Mouse (Mus musculus) forebrain, embryonic 12.5 days (tissue): ENCODE data around the gene Shank2. TPM values are rescaled to one million over a fixed set of nuclear protein-coding genes. Genes with fewer than 3 reads are reported as not detected.

Source experiments
- ATAC-seq: fragments of 200-750 bp; cut with Nextera tagmentation; 2 replicates; pipeline ENCODE4 v1.8.0; 2017; ENCODE audit warnings: moderate TSS enrichment; ENCODE audit not compliant: low FRiP score
- H3K27ac ChIP-seq: fragments of 300-500 bp; sonication (generic); 2 replicates; pipeline ENCODE4 v1.5.1; 2016; ENCODE audit warnings: mild to moderate bottlenecking
- H3K27me3 ChIP-seq: fragments of 300-500 bp; sonication (generic); 2 replicates; pipeline ENCODE4 v1.6.1; 2016; ENCODE audit warnings: mild to moderate bottlenecking
- H3K36me3 ChIP-seq: fragments of 300-500 bp; sonication (generic); replicated peaks from 2 replicates; pipeline ENCODE4 v1.6.1; 2016; ENCODE audit warnings: mild to moderate bottlenecking
- H3K4me1 ChIP-seq: fragments of 300-500 bp; sonication (generic); 2 replicates; pipeline ENCODE4 v1.6.1; 2016
- H3K4me2 ChIP-seq: fragments of 300-500 bp; sonication (generic); 2 replicates; pipeline ENCODE4 v1.6.1; 2016; ENCODE audit warnings: mild to moderate bottlenecking, moderate library complexity
- H3K4me3 ChIP-seq: fragments of 300-500 bp; sonication (generic); replicated peaks from 2 replicates; pipeline ENCODE4 v1.5.1; 2016; ENCODE audit warnings: mild to moderate bottlenecking
- H3K9ac ChIP-seq: fragments of 300-500 bp; sonication (generic); 2 replicates; pipeline ENCODE4 v1.6.1; 2016; ENCODE audit warnings: mild to moderate bottlenecking
- H3K9me3 ChIP-seq: fragments of 300-500 bp; sonication (generic); 2 replicates; pipeline ENCODE4 v1.6.1; 2016
- WGBS: fragments of 180-500 bp; shearing (Covaris S2); methylation state at CpG from one replicate; pipeline ENCODE4 v1.1.7; 2016; 5-methylcytosine and 5-hydroxymethylcytosine counted together
- polyA plus RNA-seq: library from polyadenylated mRNA; unstranded; fragments of >200 nt; fragmentation: Nextera tagmentation; extraction: Ambion mirVana; gene quantifications from 2 replicates; pipeline ENCODE4 v1.2.1, GENCODE M21; 2016

Shank2 gene
- polyA plus RNA-seq, 1 experiment from 2014 or later, result 3.0 TPM

DNA sequence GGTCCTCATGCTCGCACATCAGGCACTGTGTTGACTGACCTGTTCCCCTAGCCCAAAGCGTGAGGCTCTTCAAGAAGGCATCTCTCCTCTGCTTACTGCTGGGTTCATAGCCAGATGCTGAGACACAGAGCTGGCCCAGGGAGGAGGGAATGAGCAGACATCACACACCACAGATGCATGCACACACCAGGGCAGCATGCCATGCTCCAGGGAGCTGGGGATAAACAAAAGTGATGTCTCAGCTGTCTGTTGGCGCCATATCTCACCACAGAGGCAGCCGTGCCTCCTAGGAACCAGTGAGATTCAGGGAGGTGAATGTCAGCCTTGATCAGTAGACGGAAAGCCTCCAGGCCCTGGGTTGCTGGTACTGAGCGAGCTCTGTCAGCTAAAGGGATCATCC lies 242.5 kb downstream of the Shank2 start:
- 90% methylated on average over 6 of the region's 6 CpGs for WGBS
- Histone ChIP-seq H3K27ac (no peak overlapping the region), H3K9me3 (no peaks in the 10 kb centered on the region), H3K36me3 (no peaks in the 10 kb centered on the region), H3K27me3 (no peaks in the 10 kb centered on the region), H3K9ac (no peak overlapping the region), H3K4me3 (no peak overlapping the region), H3K4me1 (peaks cover 22% of the 10 kb centered on the region), H3K4me2 (no peak overlapping the region)
- no peak for ATAC-seq

DNA sequence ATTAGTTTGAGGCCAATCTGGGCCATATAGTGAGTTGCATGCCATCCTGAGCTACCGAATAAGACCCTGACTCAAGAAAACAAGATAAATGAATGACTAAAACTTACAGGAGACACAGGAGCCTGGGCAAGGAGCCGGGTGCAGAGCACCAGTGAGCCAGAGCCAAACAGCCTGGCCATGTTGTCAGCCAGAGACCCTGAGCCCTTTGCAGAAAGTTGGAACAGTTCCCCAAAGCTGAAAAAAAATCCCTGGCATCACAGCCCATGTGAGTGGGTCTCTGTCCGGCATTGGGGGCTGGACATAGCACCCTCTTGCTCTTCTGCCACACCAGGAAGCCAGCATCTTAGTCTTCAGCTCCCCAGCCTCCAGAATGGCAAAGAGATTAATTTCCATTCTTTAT lies 244.5 kb downstream of the Shank2 start:
- Histone ChIP-seq H3K27ac (no peak overlapping the region), H3K9ac (no peak overlapping the region), H3K4me3 (no peak overlapping the region), H3K4me1 (peaks cover 2% of the 10 kb centered on the region), H3K9me3 (no peaks in the 10 kb centered on the region), H3K4me2 (no peak overlapping the region), H3K27me3 (no peaks in the 10 kb centered on the region), H3K36me3 (no peaks in the 10 kb centered on the region)
- ATAC-seq, result no peak
- 88% methylated on average over 3 of the region's 3 CpGs for WGBS

- Histone ChIP-seq H3K4me3 (no peak overlapping the region), H3K4me2 (no peak overlapping the region), H3K27ac (no peak overlapping the region), H3K9me3 (no peaks in the 10 kb centered on the region), H3K27me3 (no peaks in the 10 kb centered on the region), H3K36me3 (no peaks in the 10 kb centered on the region), H3K4me1 (no peaks in the 10 kb centered on the region; the same call in 1 of the 2 replicates), H3K9ac (no peak overlapping the region)
- no peak for ATAC-seq
- 45% methylated on average over 2 of the region's 2 CpGs for WGBS
Measured at GRCm38 (mm10) chr7:144248686-144249422, 247.1 kb downstream of the Shank2 start.

GRCm38 (mm10) chr7:144250791-144251190 lies 249.1 kb downstream of the Shank2 start:
- 73% methylated on average over 4 of the region's 4 CpGs for WGBS
- Histone ChIP-seq H3K4me2 (no peak overlapping the region), H3K4me1 (peaks cover 11% of the 10 kb centered on the region), H3K27ac (no peak overlapping the region), H3K36me3 (no peaks in the 10 kb centered on the region), H3K9me3 (no peaks in the 10 kb centered on the region), H3K9ac (no peak overlapping the region), H3K4me3 (no peak overlapping the region), H3K27me3 (no peaks in the 10 kb centered on the region; the same call in 1 of the 2 replicates)
- no peak for ATAC-seq

DNA sequence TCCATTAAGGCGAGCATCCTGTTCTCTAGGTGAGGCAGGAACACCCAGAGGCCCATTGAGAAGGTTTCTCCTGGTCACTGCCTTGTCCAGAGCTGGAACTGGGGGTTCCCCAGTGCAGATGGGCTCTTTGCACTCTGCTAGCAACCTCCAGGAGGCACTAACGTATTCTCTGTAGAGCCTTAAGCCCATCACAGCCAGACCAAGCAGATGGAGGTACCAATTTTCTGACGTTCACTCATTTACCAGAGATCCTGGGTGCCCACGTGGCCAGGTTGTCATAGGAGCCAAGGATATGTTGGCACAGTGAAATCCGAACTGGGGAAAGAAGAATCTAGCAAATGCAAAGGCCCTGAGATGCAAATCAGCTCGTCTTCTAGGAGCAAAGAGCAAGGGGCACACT lies 249.5 kb downstream of the Shank2 start:
- Histone ChIP-seq H3K4me1 (peaks cover 12% of the 10 kb centered on the region), H3K36me3 (no peaks in the 10 kb centered on the region), H3K9me3 (no peaks in the 10 kb centered on the region), H3K27ac (no peak overlapping the region), H3K4me2 (no peak overlapping the region), H3K4me3 (no peak overlapping the region), H3K27me3 (no peaks in the 10 kb centered on the region; the same call in 1 of the 2 replicates), H3K9ac (no peak overlapping the region)
- no peak for ATAC-seq
- WGBS, result 61% methylated on average over 6 of the region's 6 CpGs

DNA sequence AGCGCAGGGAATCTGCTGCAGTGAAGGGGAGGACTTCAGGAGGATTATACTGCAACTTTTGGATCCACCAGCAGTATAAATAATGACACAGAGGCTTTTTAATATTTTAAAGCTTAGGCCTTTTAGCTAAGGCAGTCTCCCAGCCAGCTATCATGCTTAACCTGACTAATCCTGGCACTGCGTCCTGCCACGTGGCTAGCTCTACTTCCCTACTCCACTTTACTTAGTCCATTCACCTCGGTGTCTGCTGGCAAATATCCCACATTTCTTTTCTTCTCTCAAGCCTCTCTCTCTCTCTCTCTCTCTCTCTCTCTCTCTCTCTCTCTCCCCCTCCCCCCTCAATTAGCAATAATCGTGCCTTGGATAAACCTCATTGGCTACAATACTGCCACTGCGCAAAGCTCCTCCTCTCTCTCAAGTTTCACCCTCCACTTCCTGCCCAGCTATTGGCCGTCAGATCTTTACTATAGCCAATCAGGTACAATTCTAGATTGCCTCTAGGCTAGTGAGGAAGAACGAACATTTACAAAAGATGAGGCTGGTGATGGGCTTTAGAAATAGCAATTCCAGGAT lies 253.0 kb downstream of the Shank2 start:
- peak; percentile 72; the same call in 1 of the 2 replicates for ATAC-seq
- Histone ChIP-seq H3K9ac (no peak overlapping the region), H3K9me3 (no peaks in the 10 kb centered on the region), H3K4me1 (peaks cover 20% of the 10 kb centered on the region), H3K27ac (no peak overlapping the region), H3K4me2 (peak overlapping the region; percentile 17; the same call in 1 of the 2 replicates), H3K4me3 (no peak overlapping the region), H3K27me3 (no peaks in the 10 kb centered on the region; the same call in 1 of the 2 replicates), H3K36me3 (no peaks in the 10 kb centered on the region)
- 35% methylated on average over 8 of the region's 8 CpGs for WGBS

- H3K4me1 ChIP-seq, result peaks cover 20% of the 10 kb centered on the region
- H3K4me3 ChIP-seq, result no peak overlapping the region
- H3K9me3 ChIP-seq, result no peaks in the 10 kb centered on the region
- H3K36me3 ChIP-seq, result no peaks in the 10 kb centered on the region
- no peak overlapping the region for H3K9ac ChIP-seq
- no peaks in the 10 kb centered on the region; the same call in 1 of the 2 replicates for H3K27me3 ChIP-seq
- H3K4me2 ChIP-seq, result no peak overlapping the region
- no peak overlapping the region for H3K27ac ChIP-seq
- WGBS, result 78% methylated on average over 7 of the region's 7 CpGs
- ATAC-seq, result no peak
Measured at GRCm38 (mm10) chr7:144257821-144258220, 256.1 kb downstream of the Shank2 start.

DNA sequence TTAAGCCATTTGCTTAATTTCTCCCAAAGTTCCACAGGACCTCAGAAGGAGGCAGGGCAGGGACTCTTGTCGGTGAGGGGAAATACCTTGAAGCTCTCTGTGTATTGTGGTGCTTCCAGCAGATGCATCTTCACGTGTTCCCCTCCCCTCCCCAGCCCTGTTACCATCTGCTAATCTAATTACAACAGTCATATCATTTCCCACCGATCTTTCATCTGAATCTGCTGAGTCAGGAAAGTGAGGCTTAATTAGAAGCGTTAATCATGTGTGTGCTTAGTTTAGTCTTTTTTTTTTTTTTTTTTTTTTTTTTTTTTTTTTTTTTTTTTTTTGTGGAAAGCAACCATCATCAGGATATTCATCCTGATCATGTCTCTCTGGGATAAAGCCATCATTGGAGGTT lies 256.6 kb downstream of the Shank2 start:
- ATAC-seq, result no peak
- Histone ChIP-seq H3K27ac (no peak overlapping the region), H3K4me1 (peaks cover 20% of the 10 kb centered on the region), H3K9me3 (no peaks in the 10 kb centered on the region), H3K4me3 (no peak overlapping the region), H3K4me2 (no peak overlapping the region), H3K9ac (no peak overlapping the region), H3K36me3 (no peaks in the 10 kb centered on the region), H3K27me3 (no peaks in the 10 kb centered on the region; the same call in 1 of the 2 replicates)
- 59% methylated on average over 4 of the region's 4 CpGs for WGBS

- WGBS, result 81% methylated on average over 6 of the region's 6 CpGs
- peaks cover 5% of the 10 kb centered on the region; the same call in 1 of the 2 replicates for H3K4me1 ChIP-seq
- no peak overlapping the region for H3K4me3 ChIP-seq
- no peak overlapping the region for H3K27ac ChIP-seq
- no peaks in the 10 kb centered on the region for H3K36me3 ChIP-seq
- 0 out of 2 replicates have a peak, but pooled peaks cover 3% of the 10 kb centered on the region for H3K27me3 ChIP-seq
- no peak for ATAC-seq
- no peaks in the 10 kb centered on the region for H3K9me3 ChIP-seq
- no peak overlapping the region for H3K4me2 ChIP-seq
- no peak overlapping the region for H3K9ac ChIP-seq
Measured at GRCm38 (mm10) chr7:144262666-144263065, 260.9 kb downstream of the Shank2 start.

DNA sequence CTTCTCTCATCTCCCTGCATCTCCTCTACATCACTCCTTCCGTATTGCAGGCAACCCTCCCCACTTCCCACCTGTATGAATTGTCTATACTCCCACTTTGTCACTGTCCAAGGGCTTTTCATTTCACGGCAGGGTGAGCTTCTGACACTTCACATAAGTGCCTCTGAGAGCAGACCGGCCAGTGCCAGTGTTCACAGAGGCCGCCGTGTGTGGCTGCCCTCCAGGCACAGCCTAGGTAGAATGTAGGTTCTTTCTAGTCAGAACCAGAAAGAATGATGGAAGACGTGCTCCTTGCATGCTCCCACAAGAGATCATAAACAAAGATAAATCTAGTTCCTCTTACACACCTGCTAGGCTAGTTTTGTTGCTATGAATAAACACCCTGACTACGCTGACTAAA lies 265.0 kb downstream of the Shank2 start:
- WGBS, result 79% methylated on average over 7 of the region's 7 CpGs
- no peak overlapping the region for H3K4me2 ChIP-seq
- no peak overlapping the region for H3K27ac ChIP-seq
- no peak overlapping the region for H3K9ac ChIP-seq
- no peaks in the 10 kb centered on the region for H3K4me1 ChIP-seq
- no peak for ATAC-seq
- no peak overlapping the region for H3K4me3 ChIP-seq
- 0 out of 2 replicates have a peak, but pooled peaks cover 3% of the 10 kb centered on the region for H3K27me3 ChIP-seq
- H3K9me3 ChIP-seq, result no peaks in the 10 kb centered on the region
- H3K36me3 ChIP-seq, result no peaks in the 10 kb centered on the region

GRCm38 (mm10) chr7:144268329-144268728 lies 266.6 kb downstream of the Shank2 start:
- no peaks in the 10 kb centered on the region for H3K9me3 ChIP-seq
- no peak overlapping the region for H3K9ac ChIP-seq
- H3K27me3 ChIP-seq, result 0 out of 2 replicates have a peak, but pooled peaks cover 3% of the 10 kb centered on the region
- no peak overlapping the region for H3K4me3 ChIP-seq
- H3K4me2 ChIP-seq, result no peak overlapping the region
- ATAC-seq, result no peak
- no peak overlapping the region for H3K27ac ChIP-seq
- H3K36me3 ChIP-seq, result no peaks in the 10 kb centered on the region
- WGBS, result 91% methylated on average over 7 of the region's 7 CpGs
- no peaks in the 10 kb centered on the region for H3K4me1 ChIP-seq

- Histone ChIP-seq H3K27me3 (0 out of 2 replicates have a peak, but pooled peaks cover 3% of the 10 kb centered on the region), H3K4me2 (no peak overlapping the region), H3K9ac (no peak overlapping the region), H3K36me3 (no peaks in the 10 kb centered on the region), H3K4me3 (no peak overlapping the region), H3K4me1 (no peaks in the 10 kb centered on the region), H3K9me3 (no peaks in the 10 kb centered on the region), H3K27ac (no peak overlapping the region)
- no peak for ATAC-seq
- WGBS, result 78% methylated on average over 4 of the region's 4 CpGs
Measured at GRCm38 (mm10) chr7:144268778-144269177, 267.1 kb downstream of the Shank2 start.

- Histone ChIP-seq H3K4me3 (no peak overlapping the region), H3K9me3 (no peaks in the 10 kb centered on the region), H3K27ac (no peak overlapping the region), H3K9ac (no peak overlapping the region), H3K27me3 (0 out of 2 replicates have a peak, but pooled peaks cover 3% of the 10 kb centered on the region), H3K4me2 (no peak overlapping the region), H3K4me1 (no peaks in the 10 kb centered on the region), H3K36me3 (no peaks in the 10 kb centered on the region)
- ATAC-seq, result no peak
- 89% methylated on average over 2 of the region's 2 CpGs for WGBS
Measured at GRCm38 (mm10) chr7:144271074-144271473, 269.3 kb downstream of the Shank2 start.
